Mouse (Mus musculus): ENCODE data around the gene Nlrp5. TPM values are rescaled to one million over a fixed set of nuclear protein-coding genes. Genes with fewer than 3 reads are reported as not detected.
"Not testable (repeated sequence)": the region's sequence is repeated elsewhere in the genome, so short reads cannot be mapped to it uniquely, and the experiment has no call there.

Gene Nlrp5
- polyA plus RNA-seq (2016; fragmentation: Nextera tagmentation; extraction: Ambion mirVana) = not detected in 2 replicates

DNA sequence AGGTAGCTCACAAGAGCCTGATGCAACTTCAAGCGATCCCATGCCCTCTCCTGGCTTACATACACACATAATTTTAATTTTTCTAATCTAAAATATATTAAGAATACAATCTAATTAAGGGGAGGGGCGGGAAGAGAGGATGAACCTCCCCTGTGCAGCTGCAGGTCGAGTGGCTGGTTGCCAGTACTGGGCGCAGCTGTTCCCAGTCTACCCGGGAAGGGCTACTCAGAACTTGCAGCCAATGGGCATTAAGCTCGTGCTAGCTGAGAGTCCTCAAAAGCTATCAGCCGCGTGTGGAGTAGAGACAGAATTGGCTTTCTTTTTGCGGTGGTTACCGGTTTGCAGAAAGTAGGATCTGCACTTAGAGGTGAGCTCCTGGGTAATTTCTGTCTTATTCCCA is at the start of gene Nlrp5:
TSS of gene Nlrp5 (plus strand) at position 301 of the 400 bp plus-strand sequence.
- no peaks in the 10 kb centered on the region for H3K27me3 ChIP-seq (ENCODE audit: insufficient read depth, poor library complexity, severe bottlenecking)
- no peaks in the 10 kb centered on the region for H3K36me3 ChIP-seq
- no peak within 1 kb of the TSS for H3K4me3 ChIP-seq
- no peaks in the 10 kb centered on the region for H3K4me1 ChIP-seq (replicated peaks)
- no peak within 1 kb of the TSS for H3K27ac ChIP-seq
- no peak for DNase-seq (ENCODE audit: low spot score)
- 77% methylated on average over 10 of the region's 10 CpGs for WGBS
- H3K9me3 ChIP-seq = peaks cover 71% of the 10 kb centered on the region

- H3K9me3 ChIP-seq = peaks cover 84% of the 10 kb centered on the region
- H3K36me3 ChIP-seq; H3K27ac ChIP-seq; H3K4me3 ChIP-seq; H3K27me3 ChIP-seq (ENCODE audit: insufficient read depth, poor library complexity, severe bottlenecking); H3K4me1 ChIP-seq (replicated peaks); DNase-seq (ENCODE audit: low spot score): not testable (repeated sequence)
- 95% methylated on average over 13 of the region's 13 CpGs for WGBS
Observed at GRCm38 (mm10) chr7:23358311-23358710, 27.4 kb upstream of the Nlrp5 start.

DNA sequence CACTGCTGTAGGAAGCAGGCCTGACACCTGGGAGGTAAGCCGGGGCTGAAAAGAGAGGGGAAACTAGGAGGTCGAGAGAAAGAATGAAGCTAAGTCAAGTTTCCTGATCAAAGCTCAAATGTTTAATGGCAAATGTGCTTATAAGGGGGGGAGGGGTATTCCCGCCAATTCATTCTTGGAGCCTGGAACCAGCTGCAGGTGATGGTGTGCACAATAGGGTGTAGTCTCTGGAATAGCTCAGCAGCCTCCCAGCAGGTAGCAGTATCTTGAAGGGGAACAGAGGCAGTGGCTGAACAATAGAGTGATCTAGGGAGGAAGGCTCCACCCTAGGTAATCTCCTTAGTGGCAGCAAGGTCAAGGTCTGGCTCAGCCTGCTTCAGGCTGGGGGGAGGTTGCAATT is 84.5 kb downstream of the Nlrp5 start:
- H3K4me3 ChIP-seq = not testable (repeated sequence)

DNA sequence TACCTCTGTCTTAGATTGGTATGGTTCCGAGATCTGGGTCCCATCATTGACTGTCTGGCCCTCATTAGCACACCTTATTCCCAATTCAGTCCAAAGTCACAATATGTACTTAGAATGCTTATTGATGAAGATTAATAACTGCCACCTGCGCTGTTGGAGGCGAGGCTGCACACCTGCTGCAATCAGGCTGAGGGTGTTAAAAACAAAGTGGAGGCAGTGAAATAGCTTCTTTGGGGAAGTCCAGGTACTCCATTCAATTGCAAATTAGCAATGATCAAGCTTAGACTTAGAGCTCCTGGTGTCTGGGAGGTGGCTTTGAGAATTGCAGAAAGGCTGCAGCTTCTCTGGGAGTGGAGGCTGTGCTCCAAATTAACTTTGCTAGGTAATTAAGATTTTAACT is 85.1 kb downstream of the Nlrp5 start:
- not testable (repeated sequence) for H3K36me3 ChIP-seq; H3K4me1 ChIP-seq (replicated peaks); DNase-seq (ENCODE audit: low spot score); H3K4me3 ChIP-seq; H3K27ac ChIP-seq; H3K27me3 ChIP-seq (ENCODE audit: insufficient read depth, poor library complexity, severe bottlenecking)
- 67% methylated on average over 3 of the region's 3 CpGs for WGBS
- H3K9me3 ChIP-seq = peaks cover 64% of the 10 kb centered on the region

More for the DNA sequence above, 84.5 kb downstream of the Nlrp5 start:
- not testable (repeated sequence) for H3K27me3 ChIP-seq (ENCODE audit: insufficient read depth, poor library complexity, severe bottlenecking); DNase-seq (ENCODE audit: low spot score); H3K27ac ChIP-seq; H3K36me3 ChIP-seq; H3K4me1 ChIP-seq (replicated peaks)
- 69% methylated on average over 3 of the region's 3 CpGs for WGBS
- peaks cover 66% of the 10 kb centered on the region for H3K9me3 ChIP-seq

DNA sequence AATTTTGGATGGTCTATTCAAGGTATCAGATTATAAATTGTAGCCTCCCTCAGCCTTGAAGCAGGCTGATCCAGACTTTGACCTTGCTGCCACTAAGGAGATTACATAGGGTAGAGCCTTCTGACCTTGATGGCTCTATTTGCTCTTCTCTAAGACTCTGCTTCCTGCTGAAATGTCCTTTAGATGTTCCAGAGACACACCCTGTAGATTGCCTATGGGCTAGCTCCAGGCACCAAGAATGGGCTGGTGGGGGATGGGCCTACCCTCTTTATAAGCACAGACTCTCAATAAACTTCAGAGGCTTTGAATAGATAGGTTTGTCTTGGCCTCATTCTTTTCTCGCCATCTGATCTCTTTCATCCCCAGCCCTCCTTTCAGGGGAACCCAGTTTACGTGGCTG is 87.2 kb downstream of the Nlrp5 start:
- H3K4me1 ChIP-seq (replicated peaks); H3K27me3 ChIP-seq (ENCODE audit: insufficient read depth, poor library complexity, severe bottlenecking); H3K36me3 ChIP-seq; H3K4me3 ChIP-seq; H3K27ac ChIP-seq; DNase-seq (ENCODE audit: low spot score): not testable (repeated sequence)
- WGBS = 70% methylated on average over 2 of the region's 2 CpGs
- H3K9me3 ChIP-seq = peaks cover 53% of the 10 kb centered on the region

Other genes starting within 250 kb of the Nlrp5 start
- not detected in 2 replicates for gene Gm10662, start 241.4 kb upstream of the Nlrp5 start, polyA plus RNA-seq (2016; fragmentation: Nextera tagmentation; extraction: Ambion mirVana)
- gene Vmn1r165, start 168.6 kb upstream of the Nlrp5 start, polyA plus RNA-seq (2016; fragmentation: Nextera tagmentation; extraction: Ambion mirVana) = not detected in 2 replicates
- gene Vmn1r166, start 134.2 kb upstream of the Nlrp5 start, polyA plus RNA-seq (2016; fragmentation: Nextera tagmentation; extraction: Ambion mirVana) = not detected in 2 replicates
- not detected in 2 replicates for gene Gm6902, start 107.0 kb upstream of the Nlrp5 start, polyA plus RNA-seq (2016; fragmentation: Nextera tagmentation; extraction: Ambion mirVana)
- not detected in 2 replicates for gene Nlrp4e, start 84.7 kb upstream of the Nlrp5 start, polyA plus RNA-seq (2016; fragmentation: Nextera tagmentation; extraction: Ambion mirVana)
- not detected in 2 replicates for gene Vmn1r167, start 121.3 kb downstream of the Nlrp5 start, polyA plus RNA-seq (2016; fragmentation: Nextera tagmentation; extraction: Ambion mirVana)
- not detected in 2 replicates for gene Vmn1r168, start 153.8 kb downstream of the Nlrp5 start, polyA plus RNA-seq (2016; fragmentation: Nextera tagmentation; extraction: Ambion mirVana)
- gene Vmn1r169, start 189.6 kb downstream of the Nlrp5 start, polyA plus RNA-seq (2016; fragmentation: Nextera tagmentation; extraction: Ambion mirVana) = not detected in 2 replicates
- not detected in 2 replicates for gene Vmn1r170, start 220.3 kb downstream of the Nlrp5 start, polyA plus RNA-seq (2016; fragmentation: Nextera tagmentation; extraction: Ambion mirVana)
- gene Vmn1r171, start 244.8 kb downstream of the Nlrp5 start, polyA plus RNA-seq (2016; fragmentation: Nextera tagmentation; extraction: Ambion mirVana) = not detected in 2 replicates

Measured in hindbrain, embryonic 10.5 days (tissue).